Mouse (Mus musculus) neural tube, embryonic 15.5 days (tissue): Measurements from ENCODE around the gene A630095E13Rik. TPM values are rescaled to one million over a fixed set of nuclear protein-coding genes. Genes with fewer than 3 reads are reported as not detected.
"Not testable (repeated sequence)": the region's sequence is repeated elsewhere in the genome, so short reads cannot be mapped to it uniquely, and the experiment has no call there.

Experiments used
- ATAC-seq: fragments of 200-750 bp; cut with Nextera tagmentation; 2 replicates; pipeline ENCODE4 v1.8.0; 2017; ENCODE audit warnings: mild to moderate bottlenecking, moderate TSS enrichment, moderate library complexity; ENCODE audit not compliant: low FRiP score
- H3K27ac ChIP-seq: fragments of 300-500 bp; sonication (generic); replicated peaks from 2 replicates; pipeline ENCODE4 v1.5.1; 2015; ENCODE audit warnings: mild to moderate bottlenecking, inconsistent platforms
- H3K27me3 ChIP-seq: fragments of 300-500 bp; sonication (generic); replicated peaks from 2 replicates; pipeline ENCODE4 v1.6.1; 2015; ENCODE audit warnings: inconsistent platforms
- H3K36me3 ChIP-seq: fragments of 300-500 bp; sonication (generic); 2 replicates; pipeline ENCODE4 v1.6.1; 2015; ENCODE audit warnings: inconsistent platforms
- H3K4me1 ChIP-seq: fragments of 300-500 bp; sonication (generic); 2 replicates; pipeline ENCODE4 v1.6.1; 2015; ENCODE audit warnings: inconsistent platforms
- H3K4me2 ChIP-seq: fragments of 300-500 bp; sonication (generic); 2 replicates; pipeline ENCODE4 v1.6.1; 2015; ENCODE audit warnings: inconsistent platforms, mild to moderate bottlenecking, moderate library complexity
- H3K4me3 ChIP-seq: fragments of 300-500 bp; sonication (generic); replicated peaks from 2 replicates; pipeline ENCODE4 v1.5.1; 2015; ENCODE audit warnings: mild to moderate bottlenecking, inconsistent platforms
- H3K9ac ChIP-seq: fragments of 300-500 bp; sonication (generic); replicated peaks from 2 replicates; pipeline ENCODE4 v1.6.1; 2015; ENCODE audit warnings: mild to moderate bottlenecking, inconsistent platforms
- H3K9me3 ChIP-seq: fragments of 300-500 bp; sonication (generic); replicated peaks from 2 replicates; pipeline ENCODE4 v1.6.1; 2016; ENCODE audit warnings: inconsistent platforms
- WGBS: fragments of 180-500 bp; shearing (Covaris S2); methylation state at CpG from one replicate; pipeline ENCODE4 v1.1.7; 2015; ENCODE audit warnings: mixed read lengths; 5-methylcytosine and 5-hydroxymethylcytosine counted together
- polyA plus RNA-seq: library from polyadenylated mRNA; unstranded; fragments of >200 nt; fragmentation: Nextera tagmentation; extraction: Ambion mirVana; gene quantifications from 2 replicates; pipeline ENCODE4 v1.2.1, GENCODE M21; 2015

Gene A630095E13Rik
- polyA plus RNA-seq: not detected in 2 replicates

DNA sequence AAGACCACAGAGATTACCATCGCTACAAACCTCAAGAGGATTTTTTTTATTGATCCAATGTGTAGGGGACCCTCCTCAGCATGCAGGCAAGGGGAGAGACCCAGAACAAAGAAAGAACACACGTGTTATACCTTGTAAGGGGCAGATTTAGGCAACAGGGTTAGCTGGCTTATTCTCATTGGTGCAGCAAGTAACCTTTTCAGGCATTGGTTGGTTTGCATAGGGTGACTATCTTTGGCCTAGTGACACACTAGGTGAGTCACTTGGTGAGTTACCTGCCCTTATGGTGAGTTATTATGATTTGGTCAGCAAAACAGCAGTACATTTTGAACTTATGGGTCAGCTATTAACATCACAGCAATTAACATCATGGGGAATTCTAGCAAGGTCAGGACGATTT is at the start of gene A630095E13Rik:
TSS of gene A630095E13Rik (minus strand) at position 101 of the 400 bp plus-strand sequence.
- H3K4me1 ChIP-seq, H3K36me3 ChIP-seq, H3K9ac ChIP-seq, ATAC-seq, H3K4me3 ChIP-seq, H3K27ac ChIP-seq, H3K27me3 ChIP-seq, H3K9me3 ChIP-seq, H3K4me2 ChIP-seq: not testable (repeated sequence)
- 68% methylated on average over 3 of the region's 3 CpGs for WGBS

DNA sequence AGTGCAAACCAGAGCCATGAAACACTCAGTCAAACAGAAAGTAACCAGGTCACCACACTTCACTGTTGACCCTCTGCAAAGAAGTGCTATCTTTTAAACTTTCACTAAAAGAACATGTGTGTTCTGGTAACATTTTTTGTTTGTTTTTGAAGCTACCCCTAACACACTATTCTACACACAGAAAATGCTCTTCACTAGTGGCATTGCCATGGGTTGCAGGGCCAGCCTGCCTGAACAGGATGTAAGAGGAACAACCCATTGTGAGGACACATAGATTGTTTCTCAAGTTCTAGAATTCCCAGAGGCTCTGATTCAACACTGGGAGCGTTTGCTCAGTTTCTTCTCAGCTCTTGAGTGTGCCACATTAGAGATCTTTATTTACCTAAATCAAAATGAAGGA is 49.7 kb upstream of the A630095E13Rik start, which contains the start of gene Acrv1:
TSS of gene Acrv1 (plus strand) at position 301 of the 400 bp plus-strand sequence.
- no peak for ATAC-seq
- 68% methylated on average over 1 of the region's 1 CpGs for WGBS

DNA sequence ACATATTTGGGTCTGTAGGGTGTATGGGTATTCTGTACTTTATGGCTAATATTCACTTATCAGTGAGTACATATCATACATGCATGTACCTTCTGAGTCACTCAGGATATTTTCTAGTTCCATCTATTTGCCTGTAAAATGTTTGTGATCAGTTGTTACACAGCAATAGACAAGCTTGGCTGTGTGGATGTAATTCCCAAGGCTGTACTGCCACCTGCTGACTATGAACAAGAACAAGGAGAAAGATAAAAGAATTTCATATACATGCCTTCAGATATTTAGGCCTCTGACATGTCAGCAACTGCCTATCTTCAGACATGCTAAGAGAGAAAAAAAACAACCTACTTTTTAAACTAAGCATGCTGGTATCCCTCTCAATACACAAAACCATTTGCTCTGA is 44.2 kb upstream of the A630095E13Rik start:
- no peaks in the 10 kb centered on the region for H3K4me1 ChIP-seq
- H3K4me2 ChIP-seq: no peak overlapping the region
- no peak overlapping the region for H3K9ac ChIP-seq
- H3K27ac ChIP-seq: no peak overlapping the region
- H3K36me3 ChIP-seq: no peaks in the 10 kb centered on the region
- no peaks in the 10 kb centered on the region for H3K9me3 ChIP-seq
- no peak for ATAC-seq
- no peak overlapping the region for H3K4me3 ChIP-seq
- no peaks in the 10 kb centered on the region for H3K27me3 ChIP-seq

More for the DNA sequence above, 49.7 kb upstream of the A630095E13Rik start, which contains the start of gene Acrv1:
- no peak within 1 kb of the TSS for H3K27ac ChIP-seq
- H3K36me3 ChIP-seq: no peaks in the 10 kb centered on the region
- no peaks in the 10 kb centered on the region for H3K4me1 ChIP-seq
- no peak within 1 kb of the TSS for H3K4me2 ChIP-seq
- no peaks in the 10 kb centered on the region for H3K27me3 ChIP-seq
- no peaks in the 10 kb centered on the region for H3K9me3 ChIP-seq
- no peak within 1 kb of the TSS for H3K9ac ChIP-seq
- no peak within 1 kb of the TSS for H3K4me3 ChIP-seq

DNA sequence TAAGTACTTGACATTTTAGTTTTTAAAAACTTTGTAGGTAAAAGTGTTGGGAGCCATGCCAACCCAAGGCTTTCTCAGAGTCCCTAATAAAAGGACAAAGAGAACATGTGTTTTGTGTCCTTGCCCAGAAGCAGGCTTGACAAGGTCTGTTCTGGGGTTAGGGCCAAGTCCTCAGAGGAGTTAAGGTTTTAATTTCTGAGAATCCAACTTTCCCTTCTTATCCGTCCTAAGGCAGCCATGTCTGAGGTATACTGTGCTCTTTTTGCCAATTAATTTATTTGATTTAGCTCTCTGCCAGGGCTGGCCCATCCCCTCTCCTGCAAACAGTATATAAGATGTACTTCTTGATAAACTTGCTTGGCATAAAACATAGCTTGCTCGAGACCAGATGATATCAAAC is 38.2 kb upstream of the A630095E13Rik start:
- H3K4me3 ChIP-seq: no peak overlapping the region
- WGBS: 80% methylated on average over 2 of the region's 2 CpGs
- ATAC-seq: no peak
- H3K9me3 ChIP-seq: no peaks in the 10 kb centered on the region
- H3K4me2 ChIP-seq: no peak overlapping the region
- H3K9ac ChIP-seq: no peak overlapping the region
- no peak overlapping the region for H3K27ac ChIP-seq
- no peaks in the 10 kb centered on the region for H3K36me3 ChIP-seq
- H3K27me3 ChIP-seq: no peaks in the 10 kb centered on the region
- H3K4me1 ChIP-seq: no peaks in the 10 kb centered on the region

Other genes with a start within 250 kb of the A630095E13Rik start
- gene Gm7257, start 211.5 kb downstream of the A630095E13Rik start, polyA plus RNA-seq: not detected in 2 replicates
- not detected in 2 replicates for gene Gm9513, start 167.7 kb downstream of the A630095E13Rik start, polyA plus RNA-seq
- not detected in 2 replicates for gene Gm5615, start 101.4 kb downstream of the A630095E13Rik start, polyA plus RNA-seq
- not detected in 2 replicates for gene Gm17689, start 60.7 kb downstream of the A630095E13Rik start, polyA plus RNA-seq
- gene Acrv1, start 49.8 kb upstream of the A630095E13Rik start, polyA plus RNA-seq: not detected in 2 replicates
- 6.2 and 13.9 TPM in 2 replicates for gene Chek1, start 83.7 kb upstream of the A630095E13Rik start, polyA plus RNA-seq
- gene Stt3a, start 124.3 kb upstream of the A630095E13Rik start, polyA plus RNA-seq: 93.0 and 143 TPM in 2 replicates
- 118 and 120 TPM in 2 replicates for gene Ei24, start 154.0 kb upstream of the A630095E13Rik start, polyA plus RNA-seq
- gene Fez1, start 178.5 kb upstream of the A630095E13Rik start, polyA plus RNA-seq: 491 and 612 TPM in 2 replicates